Mouse (Mus musculus): ENCODE results near the gene Pik3r2. TPM values are rescaled to one million over a fixed set of nuclear protein-coding genes. Genes with fewer than 3 reads are reported as not detected.
A peak's percentile ranks its signal among the peaks of the same experiment; 100 is the strongest.
"Not testable (repeated sequence)": the region's sequence is repeated elsewhere in the genome, so short reads cannot be mapped to it uniquely, and the experiment has no call there.

The Pik3r2 gene
- polyA plus RNA-seq (2017; shearing (Covaris generic)): 1 to 10 TPM; 4.3 to 4.5 TPM

DNA sequence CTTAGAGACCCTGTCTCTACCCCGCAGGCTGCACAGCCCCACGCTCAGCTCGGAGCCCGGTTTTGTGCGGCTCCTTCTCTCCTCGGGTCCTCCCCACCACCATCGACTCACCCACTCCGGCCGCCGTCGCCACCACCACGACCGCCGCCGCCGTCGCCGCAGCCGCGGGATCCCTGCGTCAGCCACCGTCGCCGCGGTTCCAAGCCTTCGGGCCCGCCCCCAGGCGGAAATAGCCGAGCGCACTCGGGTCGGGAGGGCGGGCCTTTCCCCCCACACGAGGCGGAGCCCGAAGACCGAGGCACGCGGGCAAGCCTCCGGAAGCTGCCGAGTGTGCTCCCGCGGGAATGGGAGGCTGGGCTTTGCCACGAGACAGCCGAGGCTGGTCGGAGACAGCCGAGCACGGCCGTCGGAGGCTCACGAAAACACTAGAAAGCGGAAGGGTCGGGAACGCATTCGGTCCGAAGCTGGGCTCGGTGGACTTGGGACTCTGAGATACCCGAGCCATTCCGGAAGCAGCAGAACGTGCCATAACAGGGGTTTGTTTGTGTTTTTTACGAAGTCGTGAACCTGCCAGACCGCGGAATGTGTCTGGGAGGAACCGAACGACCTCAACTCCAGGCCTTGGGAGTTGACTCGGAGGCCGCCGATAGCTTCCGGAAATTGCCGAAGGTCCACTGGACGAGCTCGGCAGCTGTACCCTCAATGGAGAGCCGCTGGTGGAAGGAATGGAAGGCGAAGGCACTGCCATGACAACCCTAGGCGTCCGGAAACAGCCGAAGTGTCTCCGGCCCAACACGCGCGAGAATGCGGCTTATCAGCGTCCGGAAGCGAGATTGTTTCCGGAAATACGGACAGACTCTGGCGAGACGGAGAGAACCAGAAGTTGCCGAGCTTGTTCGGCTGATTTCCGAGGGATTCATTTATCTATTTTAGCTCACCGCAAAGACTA is at the start of gene Pik3r2:
Gene Pik3r2, minus strand, starts transcription at position 218 of the 949 bp plus-strand sequence.
- ATAC-seq: peak; percentile 87

- ATAC-seq: no peak
Measured at GRCm38 (mm10) chr8:70825816-70826215, 49.3 kb upstream of the Pik3r2 start.

- ATAC-seq: no peak
Measured at GRCm38 (mm10) chr8:70823802-70824201, 47.3 kb upstream of the Pik3r2 start.

DNA sequence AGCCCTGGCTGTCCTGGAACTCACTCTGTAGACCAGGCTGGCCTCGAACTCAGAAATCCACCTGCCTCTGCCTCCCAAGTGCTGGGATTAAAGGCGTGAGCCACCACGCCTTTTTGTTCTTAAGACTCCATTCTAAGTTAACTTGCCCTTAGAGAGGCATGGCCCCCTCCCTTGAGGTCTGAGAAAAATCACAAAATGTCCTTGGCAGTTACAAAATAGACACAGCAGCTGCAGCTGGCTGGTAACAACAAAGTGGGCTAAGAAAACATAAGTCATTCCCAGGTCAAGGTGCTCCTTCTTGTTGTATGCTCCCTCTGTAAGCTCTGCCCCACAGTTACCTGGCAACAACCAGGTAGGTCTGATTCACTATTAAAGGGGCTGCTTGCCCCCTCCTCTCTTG is 46.1 kb upstream of the Pik3r2 start:
- not testable (repeated sequence) for ATAC-seq

DNA sequence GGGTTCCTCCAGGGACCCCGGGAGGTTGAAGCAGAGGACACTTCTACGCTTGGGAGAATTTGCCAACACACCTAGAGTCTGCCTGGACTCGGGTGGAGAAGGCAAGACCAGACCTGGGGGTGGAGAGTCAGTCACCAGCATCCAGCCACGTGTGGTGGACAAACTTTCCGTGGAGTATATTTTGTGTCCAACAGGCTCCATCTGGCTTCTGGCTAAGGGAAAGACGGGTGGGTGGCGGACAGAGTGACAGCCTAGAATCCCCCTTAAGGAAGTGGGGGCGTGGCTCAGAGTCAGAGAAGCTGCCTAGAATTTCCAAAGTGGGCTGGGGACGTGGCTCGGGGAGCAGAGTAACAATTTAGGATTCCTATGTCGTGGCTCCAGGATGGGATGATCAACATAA is 45.5 kb upstream of the Pik3r2 start:
- no peak for ATAC-seq

DNA sequence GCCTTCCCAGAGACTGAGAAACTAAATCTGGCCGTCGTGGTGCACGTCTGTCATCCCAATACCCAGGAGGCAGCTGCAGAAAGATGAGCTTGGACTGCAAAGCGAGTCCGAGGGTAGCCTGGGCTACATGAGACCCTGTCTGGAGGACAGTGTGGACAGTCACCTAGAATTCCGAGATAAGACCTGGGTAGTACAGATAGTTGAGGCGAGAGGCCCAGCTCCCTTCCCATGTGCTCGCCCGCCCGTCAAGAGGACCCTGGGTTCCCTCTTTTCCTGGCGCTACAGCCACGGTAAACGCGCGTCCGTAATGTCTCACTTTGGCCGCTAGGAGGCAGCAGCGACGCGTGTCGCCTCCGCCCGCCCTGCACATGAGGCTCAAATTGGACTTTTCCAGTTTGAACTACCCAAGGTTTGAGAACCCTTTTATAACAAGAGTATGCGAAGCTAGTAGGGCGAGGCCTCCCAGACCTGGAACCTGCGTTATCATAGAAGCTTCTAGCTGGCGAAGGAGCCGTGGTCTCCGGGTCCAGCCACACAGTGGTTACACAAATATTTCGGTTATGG is 45.0 kb upstream of the Pik3r2 start:
- ATAC-seq: peak; percentile 79

DNA sequence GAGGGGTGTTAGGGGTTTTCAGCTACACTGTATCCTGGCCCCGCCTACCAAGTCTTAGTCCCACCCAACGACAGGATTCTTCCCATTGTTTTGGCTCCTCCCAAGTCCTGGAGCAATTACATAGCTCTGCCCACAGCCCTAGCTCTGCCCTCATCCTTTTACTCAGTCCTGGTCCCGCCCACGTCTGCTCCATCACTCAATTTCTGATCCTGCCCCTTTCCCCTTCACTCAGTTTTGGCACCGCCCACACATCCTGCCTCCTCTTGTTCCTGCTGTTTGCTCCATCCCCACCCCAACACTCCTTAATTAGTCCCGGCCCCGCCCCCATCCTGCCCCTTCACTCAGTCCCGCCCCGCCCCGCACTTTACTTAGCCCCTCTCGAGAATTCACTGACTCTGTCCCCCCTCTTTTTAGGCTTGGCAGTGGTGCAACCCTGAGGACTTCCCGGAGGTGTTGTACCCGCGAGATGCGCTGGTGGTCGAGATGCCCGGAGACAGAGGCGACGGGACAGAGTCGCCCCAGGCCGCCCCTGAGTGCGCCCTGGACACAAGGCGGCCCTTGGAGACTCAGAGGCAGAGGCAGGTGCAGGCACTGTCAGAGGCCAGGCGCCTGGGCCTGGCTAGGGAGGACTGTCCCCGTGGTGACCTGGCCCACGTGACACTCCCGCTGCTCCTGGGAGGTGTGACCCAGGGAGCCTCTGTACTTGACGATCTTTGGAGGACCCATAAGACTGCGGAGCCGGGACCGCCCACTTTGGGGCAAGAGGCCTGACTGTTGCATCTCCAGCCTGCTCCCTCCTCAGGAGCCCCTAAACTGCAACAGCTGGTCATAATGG is 43.8 kb upstream of the Pik3r2 start:
- no peak for ATAC-seq

- no peak for ATAC-seq
Measured at GRCm38 (mm10) chr8:70816679-70817078, 40.2 kb upstream of the Pik3r2 start.

- ATAC-seq: no peak
Measured at GRCm38 (mm10) chr8:70812885-70813284, 36.4 kb upstream of the Pik3r2 start.

DNA sequence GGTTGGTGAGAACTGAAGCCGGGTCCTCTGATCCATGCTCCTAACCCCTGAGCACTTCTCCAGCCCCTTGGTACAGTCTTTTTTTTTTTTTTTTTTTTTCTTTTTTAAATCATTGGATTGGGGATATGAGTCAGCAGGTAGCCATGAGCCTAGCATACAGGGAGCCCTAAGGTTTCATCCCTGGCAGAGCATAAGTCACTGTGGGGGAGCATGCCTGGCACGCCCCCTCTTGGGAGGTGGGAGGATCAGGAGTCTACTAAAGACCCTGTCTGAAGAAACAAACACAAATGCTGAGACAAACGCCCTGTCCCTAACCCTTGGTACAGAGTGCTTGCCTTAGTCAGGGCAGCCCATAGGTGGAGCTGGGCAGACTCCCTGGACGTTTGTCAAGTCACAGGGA is 35.5 kb upstream of the Pik3r2 start:
- ATAC-seq: no peak

DNA sequence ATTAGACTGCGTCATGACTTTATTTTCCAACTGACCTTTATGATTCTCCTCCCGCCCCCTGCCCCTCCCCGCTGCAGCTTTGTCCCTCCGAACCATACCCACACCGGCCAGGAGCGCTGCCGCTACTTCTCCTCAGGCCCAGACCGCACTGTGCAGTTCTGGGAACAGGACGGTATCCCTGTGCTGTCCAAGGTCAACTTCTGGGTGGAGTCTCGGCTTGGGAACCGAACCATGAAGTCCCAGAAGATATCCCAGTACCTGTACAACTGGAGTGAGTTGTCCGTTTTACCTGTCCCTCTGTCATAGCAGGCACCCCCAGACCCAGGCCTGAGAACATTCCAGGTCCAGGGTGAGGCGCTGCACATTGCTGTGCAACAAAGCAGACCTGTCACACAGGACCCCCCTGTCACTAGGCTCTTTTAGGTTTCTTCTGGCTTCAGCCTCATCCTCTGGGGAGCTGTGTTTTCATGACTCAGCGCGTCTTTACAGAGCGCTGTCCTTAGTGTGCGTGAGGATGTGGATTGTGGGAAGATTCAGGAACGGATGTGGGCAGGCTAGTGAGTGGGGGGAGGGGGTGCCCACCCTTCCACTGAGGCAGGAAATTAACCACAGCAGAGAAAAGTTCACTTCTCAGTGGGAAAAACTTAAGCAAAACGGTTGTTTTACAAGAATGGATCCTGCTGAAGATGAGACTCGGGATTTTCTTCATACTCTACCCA is 34.6 kb upstream of the Pik3r2 start:
- peak; percentile 24 for ATAC-seq

DNA sequence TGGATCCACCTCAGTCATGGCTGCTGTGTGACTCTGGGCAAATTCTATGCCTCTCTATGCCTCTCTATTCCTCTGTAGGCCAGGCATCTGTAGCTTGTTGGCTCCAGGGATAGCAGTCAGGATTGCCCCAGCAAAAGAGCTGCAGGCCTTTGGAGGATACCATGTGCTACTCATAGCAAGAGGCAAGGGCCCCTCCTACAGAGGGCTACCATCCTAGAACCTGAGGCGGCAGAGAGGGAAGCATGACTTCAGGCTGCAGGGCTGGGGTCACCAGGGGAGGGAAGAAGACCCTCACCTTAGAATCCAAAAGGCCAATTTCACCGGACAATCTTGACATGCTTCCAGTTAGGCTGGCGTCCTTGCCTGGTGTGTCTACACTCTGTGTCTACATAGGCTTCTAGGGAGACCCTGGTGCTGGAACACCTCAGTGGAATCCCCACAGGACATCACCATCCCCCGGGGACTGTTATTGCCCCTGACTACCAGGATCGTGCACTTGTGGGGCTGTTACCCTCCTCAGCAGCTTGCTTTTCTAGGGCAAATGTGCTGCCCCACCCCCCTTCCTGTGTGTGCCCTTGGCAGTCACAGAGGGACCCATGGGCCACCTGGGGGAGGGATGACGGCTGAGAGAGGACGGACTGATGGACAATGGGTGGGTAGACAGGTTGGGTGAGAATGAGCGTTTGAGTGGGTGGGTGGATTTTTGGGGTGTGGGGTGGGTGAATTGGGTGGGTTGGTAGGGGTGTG is 32.6 kb upstream of the Pik3r2 start:
- ATAC-seq: no peak

DNA sequence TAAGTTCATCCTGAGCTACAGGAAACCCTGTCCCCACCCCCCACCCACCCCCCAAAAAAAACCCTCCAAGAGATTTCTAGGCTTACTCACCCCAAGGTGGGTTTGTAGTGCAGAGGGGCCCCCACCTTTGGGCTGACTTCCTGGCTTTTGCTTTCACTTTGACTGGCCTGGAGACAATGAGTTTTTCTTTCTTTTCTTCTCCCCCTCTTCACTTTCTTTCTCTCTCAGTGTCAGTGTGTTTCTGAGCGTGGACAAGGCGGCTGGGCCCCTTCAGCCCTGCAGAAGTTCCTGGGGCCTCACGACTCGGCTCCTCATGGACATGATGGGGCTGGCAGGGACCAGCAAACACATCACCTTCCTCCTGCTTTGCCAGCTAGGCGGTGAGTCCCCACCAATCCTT is 31.7 kb upstream of the Pik3r2 start, which contains the start of gene Il12rb1:
Gene Il12rb1, plus strand, starts transcription at position 211 of the 400 bp plus-strand sequence.
- peak; percentile 70 for ATAC-seq

DNA sequence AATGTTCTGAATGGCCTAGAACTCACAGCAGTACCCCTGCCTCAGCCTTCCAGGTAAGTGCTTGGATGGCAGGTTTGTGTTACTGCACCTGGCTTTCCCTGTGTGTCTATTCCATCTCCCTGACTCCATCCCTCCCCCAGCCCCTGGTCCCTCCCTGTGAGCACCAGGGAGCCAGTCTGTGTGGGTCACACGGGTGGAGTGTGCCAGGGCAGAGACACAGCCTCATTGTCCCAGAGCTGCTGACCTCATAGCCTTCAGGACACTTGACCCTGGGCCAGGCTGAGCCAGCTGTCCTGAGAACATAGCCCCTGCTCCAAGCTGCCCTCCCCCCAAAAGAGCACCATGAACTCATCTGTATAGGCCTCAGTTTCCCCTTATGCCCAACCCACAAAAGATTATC is 30.8 kb upstream of the Pik3r2 start:
- ATAC-seq: no peak

- peak; percentile 55 for ATAC-seq
Measured at GRCm38 (mm10) chr8:70806541-70806940, 30.0 kb upstream of the Pik3r2 start.

DNA sequence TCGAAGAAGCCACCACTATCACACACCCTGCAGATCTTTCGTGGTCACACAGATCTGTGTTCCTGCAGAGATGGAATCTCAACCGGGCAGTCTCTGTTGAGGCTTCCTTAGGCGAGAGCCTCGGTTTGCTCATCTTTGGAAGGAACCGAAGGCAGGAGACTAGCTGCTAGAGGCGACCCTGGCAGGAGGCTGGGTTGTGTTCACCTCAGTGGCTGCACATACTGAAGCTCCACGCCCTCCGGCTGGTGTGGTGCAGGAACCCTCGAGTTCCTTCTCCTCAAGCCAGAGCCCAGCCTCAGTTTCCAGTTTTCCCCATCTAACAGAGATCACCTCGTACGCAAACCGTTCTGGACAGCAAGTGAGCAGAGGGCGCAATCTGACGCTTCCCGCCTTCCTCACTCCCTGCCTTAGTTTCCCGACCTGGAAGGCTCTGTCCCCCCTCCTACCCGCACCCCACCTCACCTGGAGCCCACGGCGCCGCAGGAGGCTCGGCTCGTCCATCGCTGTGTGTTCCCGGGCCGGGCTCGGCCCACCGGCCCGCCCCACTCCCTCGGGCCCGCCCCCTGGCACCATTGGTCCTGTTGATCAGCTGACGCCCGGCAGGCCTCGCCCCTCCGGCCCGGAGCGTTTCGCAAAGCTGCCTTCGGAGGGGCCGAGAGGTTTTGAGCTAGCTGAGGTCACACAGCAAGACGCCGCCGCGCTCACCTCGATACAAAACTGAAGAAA is 28.1 kb upstream of the Pik3r2 start, which contains the start of gene Mast3:
Gene Mast3, minus strand, starts transcription at position 574 of the 726 bp plus-strand sequence.
- ATAC-seq: peak; percentile 64

DNA sequence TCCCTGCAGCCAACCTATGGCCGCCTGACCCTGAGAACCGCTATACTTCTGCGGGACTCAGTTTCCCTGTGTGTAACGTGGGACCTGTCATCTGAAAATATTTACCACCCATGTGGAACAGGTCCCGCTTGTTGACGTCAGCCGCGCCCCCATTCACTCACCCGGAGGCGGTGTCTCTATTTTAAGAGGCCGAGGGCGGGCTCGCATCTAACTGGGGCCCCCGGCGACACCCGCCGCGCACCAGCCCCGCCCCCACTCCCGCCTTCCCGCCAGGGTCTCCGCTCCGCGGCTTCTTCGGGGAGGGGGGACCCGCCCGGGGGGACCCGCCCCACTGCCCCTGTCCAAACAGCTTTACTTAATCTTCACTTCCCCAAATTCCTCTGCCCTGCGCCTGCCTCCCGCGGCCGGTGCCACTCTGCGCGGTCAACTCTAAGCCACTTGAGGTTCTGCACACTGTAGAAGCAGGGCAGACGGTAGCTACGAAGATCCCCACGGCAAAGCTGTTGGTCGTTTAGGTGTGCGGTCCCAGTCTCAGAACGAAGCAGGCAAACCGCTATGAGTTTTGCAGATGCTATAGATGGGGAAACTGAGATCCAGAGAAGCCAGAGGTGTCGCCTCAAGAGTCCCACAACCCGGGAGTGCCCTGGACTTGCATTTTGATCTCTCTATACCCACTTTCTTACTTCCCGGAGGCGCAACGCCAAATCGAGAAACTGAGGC is 27.4 kb upstream of the Pik3r2 start:
- no peak for ATAC-seq

DNA sequence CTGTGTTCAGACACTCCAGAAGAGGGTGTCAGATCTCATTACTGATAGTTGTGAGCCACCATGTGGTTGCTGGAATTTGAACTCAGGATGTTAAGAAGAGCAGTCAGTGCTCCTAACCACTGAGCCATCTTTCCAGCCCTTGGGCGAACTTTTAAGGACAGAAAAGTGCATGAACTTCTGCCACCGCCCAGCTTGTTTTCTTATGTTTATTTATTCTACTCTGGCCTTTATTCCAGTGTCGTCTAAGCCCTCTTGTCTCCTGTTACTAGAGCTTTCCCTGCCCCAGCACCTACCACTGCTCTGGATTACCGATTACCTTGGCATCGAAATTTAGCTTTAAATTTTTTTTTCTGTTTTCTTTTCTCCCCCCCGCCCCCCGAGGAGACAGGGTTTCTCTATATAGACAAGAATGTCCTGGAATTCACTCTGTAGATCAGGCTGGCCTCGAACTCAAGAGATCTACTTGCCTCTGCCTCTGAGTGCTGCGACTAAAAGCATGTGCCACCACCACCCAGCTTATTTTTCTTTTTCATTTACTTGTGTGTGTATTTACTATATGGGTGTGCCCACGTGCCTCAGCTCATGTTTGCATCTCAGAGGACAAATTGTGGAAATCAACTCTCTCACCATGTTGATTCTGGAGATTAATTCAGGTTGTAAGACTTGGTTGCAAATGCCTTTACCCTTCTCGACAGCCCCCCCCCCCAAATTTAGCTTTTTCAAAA is 26.4 kb upstream of the Pik3r2 start:
- no peak for ATAC-seq

GRCm38 (mm10) chr8:70801830-70802229 is 25.3 kb upstream of the Pik3r2 start:
- ATAC-seq: no peak
